Mouse (Mus musculus) E14TG2a.4 (cell line): ENCODE data around the gene Mgmt.

Experiments used
- CTCF ChIP-seq: conservative IDR thresholded peaks from 2 replicates; pipeline ENCODE4 v1.5.1; 2014; ENCODE audit warnings: low read length
- NANOG ChIP-seq: IDR thresholded peaks from 2 replicates; pipeline ENCODE4 v1.6.1; 2014; ENCODE audit warnings: borderline replicate concordance, low read length, mixed read lengths
- POU5F1 ChIP-seq: IDR thresholded peaks from 2 replicates; pipeline ENCODE4 v1.6.1; 2014; ENCODE audit warnings: low read length, borderline replicate concordance

- no peak for TF ChIP-seq CTCF
- TF ChIP-seq POU5F1 = no peak
- TF ChIP-seq NANOG = no peak
These were observed 143.1 kb downstream of the Mgmt start for GRCm38 (mm10) chr7:137037471-137037870.
